Mouse (Mus musculus) ES-CJ7 (cell line): ENCODE data around the gene Atrx.

Experiments used
- DNase-seq: peaks from one replicate; pipeline ENCODE4 v3.0.0; 2011; ENCODE audit warnings: low read depth, low spot score

Atrx gene

DNA sequence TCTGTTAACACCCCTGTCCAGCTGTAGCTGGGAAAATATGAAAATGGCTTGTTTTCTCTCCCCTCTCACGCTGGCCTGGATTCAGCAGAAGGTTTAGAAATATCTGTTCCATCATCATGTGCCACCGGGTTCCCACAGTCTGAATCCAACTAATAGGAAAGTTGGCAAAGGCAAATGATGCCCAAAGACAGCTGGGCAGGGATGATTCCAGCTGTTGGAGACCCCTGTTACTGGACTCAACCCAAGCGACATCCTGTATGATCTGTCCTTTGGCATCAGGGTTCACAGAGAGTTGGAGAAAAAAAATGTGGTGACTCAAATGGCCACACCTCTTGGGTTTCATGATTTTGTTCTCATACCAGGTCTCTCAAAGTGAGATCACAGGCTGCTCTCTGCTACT is 161.3 kb downstream of the Atrx start:
- no peak for DNase-seq

GRCm38 (mm10) chrX:105767177-105767764 is 161.9 kb downstream of the Atrx start:
- DNase-seq = peak; percentile 4

GRCm38 (mm10) chrX:105766013-105766412 is 163.2 kb downstream of the Atrx start:
- no peak for DNase-seq

GRCm38 (mm10) chrX:105765005-105765706 is 164.0 kb downstream of the Atrx start:
- no peak for DNase-seq

DNA sequence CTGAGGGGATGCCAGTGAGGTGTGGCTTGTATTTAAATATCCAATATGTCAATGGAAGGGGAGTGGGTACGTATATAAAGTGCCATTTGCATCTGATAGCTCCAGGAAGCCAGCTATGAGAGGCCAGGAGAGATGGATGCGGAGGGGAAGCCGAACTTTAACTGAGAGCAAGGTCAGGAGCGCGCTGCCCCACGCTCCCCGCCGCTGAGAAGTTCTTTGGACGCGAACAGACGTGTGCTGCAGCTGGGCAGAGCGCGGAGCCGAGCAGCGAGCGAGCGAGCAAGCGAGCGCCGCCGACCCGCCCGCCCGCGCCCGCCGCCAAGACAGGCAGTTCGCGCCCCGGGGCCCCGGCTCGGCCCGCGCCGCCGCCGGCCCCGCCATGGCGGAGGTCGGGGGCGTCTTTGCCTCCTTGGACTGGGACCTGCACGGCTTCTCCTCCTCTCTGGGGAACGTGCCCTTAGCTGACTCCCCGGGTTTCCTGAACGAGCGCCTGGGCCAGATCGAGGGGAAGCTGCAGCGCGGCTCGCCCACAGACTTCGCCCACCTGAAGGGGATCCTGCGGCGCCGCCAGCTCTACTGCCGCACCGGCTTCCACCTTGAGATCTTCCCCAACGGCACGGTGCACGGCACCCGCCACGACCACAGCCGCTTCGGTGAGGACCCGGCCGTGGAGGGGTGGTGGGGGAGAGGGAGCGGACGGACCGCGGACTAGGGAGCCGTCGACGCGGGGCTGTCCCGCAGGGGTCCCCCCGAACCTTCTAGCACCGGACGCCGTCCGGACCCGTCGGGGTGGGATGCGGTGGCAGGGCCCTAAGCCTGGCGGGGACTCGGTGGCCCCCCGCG is 164.8 kb downstream of the Atrx start, which contains the start of gene Fgf16:
Fgf16 (plus strand) TSS at position 118 of the 843 bp plus-strand sequence.
- peak; percentile 17 for DNase-seq

DNA sequence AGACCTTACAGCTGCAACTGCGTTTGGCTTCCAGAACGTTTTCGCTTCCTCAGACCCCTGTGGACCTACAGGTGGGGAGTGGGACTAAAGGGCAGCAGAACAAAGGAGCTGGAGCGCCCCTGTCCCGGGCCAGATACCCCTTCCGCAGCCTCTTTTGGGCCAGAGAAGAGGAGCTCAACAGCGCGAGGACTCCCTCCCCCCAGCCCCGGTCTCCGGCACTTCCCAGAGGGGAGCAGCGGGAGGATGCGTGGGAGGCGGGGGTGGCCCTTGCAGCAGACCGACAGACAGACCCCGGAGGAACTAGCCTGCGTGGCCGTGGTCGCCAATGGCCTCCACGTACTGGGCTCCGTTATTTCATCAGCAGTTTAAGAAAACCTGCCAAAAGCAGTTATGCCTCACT is 165.6 kb downstream of the Atrx start:
- peak; percentile 52 for DNase-seq

DNA sequence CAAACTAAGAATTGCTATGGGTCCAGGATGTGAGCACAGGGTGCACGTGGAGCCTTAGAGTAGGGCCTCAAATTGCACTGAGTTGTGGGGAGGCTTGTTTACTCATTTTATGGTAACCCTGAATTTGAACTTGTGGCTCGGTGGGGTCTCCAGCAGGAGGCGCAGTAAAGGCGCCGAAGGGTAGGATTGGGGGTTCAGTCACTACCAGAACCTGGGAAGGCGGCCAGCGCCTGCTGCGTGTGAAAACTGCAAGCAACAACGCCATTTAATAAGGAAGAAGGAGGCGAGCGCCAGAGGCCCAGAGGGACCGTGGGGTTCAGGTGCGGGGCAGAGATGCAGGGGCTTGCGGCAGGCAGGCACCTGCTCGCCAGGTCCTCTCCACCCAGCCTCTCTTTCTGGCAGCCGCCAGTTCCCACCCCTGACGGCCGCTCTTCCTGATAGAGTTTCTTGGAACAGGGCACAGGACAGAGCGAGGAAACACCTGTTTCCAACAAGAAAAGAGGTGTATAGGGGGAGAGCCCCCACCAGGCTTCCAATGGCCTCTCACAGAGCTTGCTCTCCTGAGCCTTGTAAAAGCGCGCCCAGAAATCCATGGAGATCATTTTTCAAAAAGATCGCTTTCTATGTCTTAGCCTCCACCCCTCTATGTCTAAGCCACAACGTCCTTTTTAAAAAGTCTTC is 166.2 kb downstream of the Atrx start:
- DNase-seq = peak; percentile 23
